Mouse (Mus musculus) MEL (cell line): ENCODE results near the gene March4. TPM values are rescaled to one million over a fixed set of nuclear protein-coding genes. Genes with fewer than 3 reads are reported as not detected.

Experiments
- polyA plus RNA-seq, 2 experiments: library from polyadenylated mRNA; stranded (reverse) in 1 of 2; unstranded in 1 of 2; fragments of >175 nt in 1 of 2; fragments of >200 nt in 1 of 2; gene quantifications; 2 replicates each; pipeline versions ENCODE4 v1.2.1 to v1.2.4; 2012; ENCODE audit warnings: low replicate concordance in 2 of 2, low read depth in 1 of 2; ENCODE audit not compliant: insufficient read length in 2 of 2, insufficient read depth in 1 of 2, missing spikeins in 1 of 2
- total RNA-seq: library from RNA; depleted of rRNA; stranded (reverse); fragments of 300-350 nt; gene quantifications from 2 replicates; pipeline ENCODE4 v1.2.3, GENCODE M21; 2012; rRNA removed

The March4 gene
- total and polyA plus RNA-seq, 3 experiments = not detected

Other genes with a start within 250 kb of the March4 start
- 47.2 and 50.6 TPM in 2 replicates for gene Xrcc5, start 229.5 kb downstream of the March4 start, total RNA-seq
- 10 to 100 TPM in 1 of 2 experiments, not detected in 1; 32.7 TPM for gene Xrcc5, start 229.5 kb downstream of the March4 start, polyA plus RNA-seq
- 23.6 and 24.4 TPM in 2 replicates for gene Smarcal1, start 46.3 kb upstream of the March4 start, total RNA-seq
- gene Smarcal1, start 46.3 kb upstream of the March4 start, polyA plus RNA-seq = 10 to 100 TPM in 1 of 2 experiments, not detected in 1; 27.7 TPM
- gene Ankar, start 163.6 kb upstream of the March4 start, total RNA-seq = not detected in 2 replicates
- gene Ankar, start 163.6 kb upstream of the March4 start, polyA plus RNA-seq = not detected
- gene Rpl37a, start 174.4 kb upstream of the March4 start, total RNA-seq = 2,301 and 2,623 TPM in 2 replicates
- gene Rpl37a, start 174.4 kb upstream of the March4 start, polyA plus RNA-seq = 1,000 to 10,000 TPM; 1,104 to 4,601 TPM